Mouse (Mus musculus) neural tube, embryonic 12.5 days (tissue): Measurements from ENCODE around the gene Filip1l. TPM values are rescaled to one million over a fixed set of nuclear protein-coding genes. Genes with fewer than 3 reads are reported as not detected.

Experiments
- ATAC-seq: fragments of 200-750 bp; cut with Nextera tagmentation; 2 replicates; pipeline ENCODE4 v1.8.0; 2017; ENCODE audit warnings: low read depth, mild to moderate bottlenecking, moderate TSS enrichment, moderate library complexity; ENCODE audit not compliant: low FRiP score
- H3K27ac ChIP-seq: fragments of 300-500 bp; sonication (generic); 2 replicates; pipeline ENCODE4 v1.5.1; 2016
- H3K27me3 ChIP-seq: fragments of 300-500 bp; sonication (generic); replicated peaks from 2 replicates; pipeline ENCODE4 v1.6.1; 2016; ENCODE audit warnings: mild to moderate bottlenecking
- H3K36me3 ChIP-seq: fragments of 300-500 bp; sonication (generic); 2 replicates; pipeline ENCODE4 v1.6.1; 2016; ENCODE audit warnings: mild to moderate bottlenecking
- H3K4me1 ChIP-seq: fragments of 300-500 bp; sonication (generic); 2 replicates; pipeline ENCODE4 v1.6.1; 2016
- H3K4me2 ChIP-seq: fragments of 300-500 bp; sonication (generic); replicated peaks from 2 replicates; pipeline ENCODE4 v1.6.1; 2016; ENCODE audit warnings: mild to moderate bottlenecking
- H3K4me3 ChIP-seq: fragments of 300-500 bp; sonication (generic); 2 replicates; pipeline ENCODE4 v1.5.1; 2016
- H3K9ac ChIP-seq: fragments of 300-500 bp; sonication (generic); 2 replicates; pipeline ENCODE4 v1.6.1; 2016; ENCODE audit warnings: mild to moderate bottlenecking
- H3K9me3 ChIP-seq: fragments of 300-500 bp; sonication (generic); 2 replicates; pipeline ENCODE4 v1.6.1; 2016; ENCODE audit warnings: mild to moderate bottlenecking
- WGBS: fragments of 180-500 bp; shearing (Covaris S2); methylation state at CpG from one replicate; pipeline ENCODE4 v1.1.7; 2016; 5-methylcytosine and 5-hydroxymethylcytosine counted together
- polyA plus RNA-seq: library from polyadenylated mRNA; unstranded; fragments of >200 nt; fragmentation: Nextera tagmentation; extraction: Ambion mirVana; gene quantifications from 2 replicates; pipeline ENCODE4 v1.2.1, GENCODE M21; 2016

The Filip1l gene
- polyA plus RNA-seq, 1 experiment from 2014 or later: 8.5 TPM

GRCm38 (mm10) chr16:57573831-57574230 is 220.9 kb downstream of the Filip1l start:
- ATAC-seq: no peak
- H3K9me3 ChIP-seq: no peaks in the 10 kb centered on the region
- 81% methylated on average over 1 of the region's 1 CpGs for WGBS
- H3K4me3 ChIP-seq: no peak overlapping the region
- H3K4me2 ChIP-seq: no peak overlapping the region
- no peaks in the 10 kb centered on the region for H3K4me1 ChIP-seq
- H3K27me3 ChIP-seq: no peaks in the 10 kb centered on the region
- 0 out of 2 replicates have a peak, but pooled peaks cover 3% of the 10 kb centered on the region for H3K36me3 ChIP-seq
- no peak overlapping the region for H3K9ac ChIP-seq
- H3K27ac ChIP-seq: no peak overlapping the region

- 91% methylated on average over 1 of the region's 1 CpGs for WGBS
- ATAC-seq: no peak
- Histone ChIP-seq H3K36me3 (0 out of 2 replicates have a peak, but pooled peaks cover 1% of the 10 kb centered on the region), H3K4me2 (no peak overlapping the region), H3K9me3 (no peaks in the 10 kb centered on the region), H3K27ac (no peak overlapping the region), H3K4me3 (no peak overlapping the region), H3K4me1 (no peaks in the 10 kb centered on the region), H3K27me3 (no peaks in the 10 kb centered on the region), H3K9ac (no peak overlapping the region)
Measured at GRCm38 (mm10) chr16:57575764-57576388, 223.0 kb downstream of the Filip1l start.

- Histone ChIP-seq H3K9ac (no peak overlapping the region), H3K36me3 (no peaks in the 10 kb centered on the region), H3K4me1 (no peaks in the 10 kb centered on the region), H3K4me2 (no peak overlapping the region), H3K9me3 (no peaks in the 10 kb centered on the region), H3K27me3 (no peaks in the 10 kb centered on the region), H3K27ac (no peak overlapping the region), H3K4me3 (no peak overlapping the region)
- WGBS: 95% methylated on average over 1 of the region's 1 CpGs
- no peak for ATAC-seq
Measured at GRCm38 (mm10) chr16:57577519-57577918, 224.6 kb downstream of the Filip1l start.

GRCm38 (mm10) chr16:57580041-57580440 is 227.1 kb downstream of the Filip1l start:
- 80% methylated on average over 7 of the region's 7 CpGs for WGBS
- no peak overlapping the region for H3K27ac ChIP-seq
- no peak overlapping the region for H3K4me2 ChIP-seq
- H3K9me3 ChIP-seq: no peaks in the 10 kb centered on the region
- ATAC-seq: no peak
- no peaks in the 10 kb centered on the region for H3K4me1 ChIP-seq
- H3K4me3 ChIP-seq: no peak overlapping the region
- no peaks in the 10 kb centered on the region for H3K36me3 ChIP-seq
- H3K9ac ChIP-seq: no peak overlapping the region
- no peaks in the 10 kb centered on the region for H3K27me3 ChIP-seq

GRCm38 (mm10) chr16:57582008-57582407 is 229.1 kb downstream of the Filip1l start:
- Histone ChIP-seq H3K27me3 (no peaks in the 10 kb centered on the region), H3K4me2 (no peak overlapping the region), H3K27ac (no peak overlapping the region), H3K36me3 (no peaks in the 10 kb centered on the region), H3K4me3 (no peak overlapping the region), H3K9ac (no peak overlapping the region), H3K9me3 (no peaks in the 10 kb centered on the region), H3K4me1 (no peaks in the 10 kb centered on the region)
- no peak for ATAC-seq
- WGBS: 84% methylated on average over 2 of the region's 2 CpGs

GRCm38 (mm10) chr16:57585201-57585600 is 232.3 kb downstream of the Filip1l start:
- WGBS: 60% methylated on average over 3 of the region's 3 CpGs
- no peaks in the 10 kb centered on the region for H3K4me1 ChIP-seq
- ATAC-seq: no peak
- H3K4me2 ChIP-seq: no peak overlapping the region
- H3K9me3 ChIP-seq: no peaks in the 10 kb centered on the region
- no peak overlapping the region for H3K9ac ChIP-seq
- H3K4me3 ChIP-seq: no peak overlapping the region
- no peak overlapping the region for H3K27ac ChIP-seq
- H3K36me3 ChIP-seq: no peaks in the 10 kb centered on the region
- H3K27me3 ChIP-seq: no peaks in the 10 kb centered on the region

GRCm38 (mm10) chr16:57593422-57594157 is 240.7 kb downstream of the Filip1l start:
- H3K27me3 ChIP-seq: no peaks in the 10 kb centered on the region
- peak; percentile 41; the same call in 1 of the 2 replicates for ATAC-seq
- H3K4me2 ChIP-seq: no peak overlapping the region
- H3K9ac ChIP-seq: no peak overlapping the region
- no peak overlapping the region for H3K27ac ChIP-seq
- H3K4me3 ChIP-seq: no peak overlapping the region
- H3K9me3 ChIP-seq: no peaks in the 10 kb centered on the region
- H3K36me3 ChIP-seq: no peaks in the 10 kb centered on the region
- no peaks in the 10 kb centered on the region for H3K4me1 ChIP-seq
- WGBS: 43% methylated on average over 7 of the region's 7 CpGs

- no peaks in the 10 kb centered on the region for H3K4me1 ChIP-seq
- WGBS: 95% methylated on average over 4 of the region's 4 CpGs
- no peak overlapping the region for H3K4me3 ChIP-seq
- no peak overlapping the region for H3K4me2 ChIP-seq
- H3K27me3 ChIP-seq: no peaks in the 10 kb centered on the region
- H3K27ac ChIP-seq: no peak overlapping the region
- H3K9me3 ChIP-seq: no peaks in the 10 kb centered on the region
- no peak for ATAC-seq
- no peaks in the 10 kb centered on the region for H3K36me3 ChIP-seq
- no peak overlapping the region for H3K9ac ChIP-seq
Measured at GRCm38 (mm10) chr16:57597295-57597957, 244.5 kb downstream of the Filip1l start.

GRCm38 (mm10) chr16:57601031-57601430 is 248.1 kb downstream of the Filip1l start:
- ATAC-seq: no peak
- no peaks in the 10 kb centered on the region for H3K27me3 ChIP-seq

GRCm38 (mm10) chr16:57606444-57607227 is 253.7 kb downstream of the Filip1l start, which contains the start of gene Cmss1:
Gene Cmss1, minus strand, starts transcription at chr16:57606864.
- H3K27ac ChIP-seq: no peak within 1 kb of the TSS
- peak within 1 kb of the TSS; percentile 83 for H3K4me3 ChIP-seq
- peak; percentile 92 for ATAC-seq
- under 1% methylated on average over 64 of the region's 64 CpGs for WGBS
- no peaks in the 10 kb centered on the region for H3K36me3 ChIP-seq
- H3K4me1 ChIP-seq: peaks cover 4% of the 10 kb centered on the region
- H3K9ac ChIP-seq: peak within 1 kb of the TSS; percentile 64
- H3K27me3 ChIP-seq: no peaks in the 10 kb centered on the region
- peak within 1 kb of the TSS; percentile 90 for H3K4me2 ChIP-seq
- no peaks in the 10 kb centered on the region for H3K9me3 ChIP-seq

More at GRCm38 (mm10) chr16:57601031-57601430, 248.1 kb downstream of the Filip1l start:
- Histone ChIP-seq H3K9ac (no peak overlapping the region), H3K36me3 (no peaks in the 10 kb centered on the region), H3K4me3 (no peak overlapping the region), H3K9me3 (no peaks in the 10 kb centered on the region), H3K27ac (no peak overlapping the region), H3K4me2 (no peak overlapping the region), H3K4me1 (no peaks in the 10 kb centered on the region)

- Histone ChIP-seq H3K36me3 (no peaks in the 10 kb centered on the region), H3K4me2 (no peak overlapping the region), H3K27me3 (no peaks in the 10 kb centered on the region), H3K4me1 (peaks cover 4% of the 10 kb centered on the region), H3K9ac (no peak overlapping the region), H3K9me3 (no peaks in the 10 kb centered on the region), H3K27ac (no peak overlapping the region), H3K4me3 (no peak overlapping the region)
- ATAC-seq: no peak
- 11% methylated on average over 1 of the region's 1 CpGs for WGBS
Measured at GRCm38 (mm10) chr16:57611768-57612167, 258.9 kb downstream of the Filip1l start.
